Comparison of ENCODE assay signal across 14 mouse cellular contexts in genomic region chr2:94316526-94316925, GRCm38 (mm10).
DNase-seq lines count a peak whose midpoint lies in the region; ATAC-seq and TF ChIP-seq lines count a peak whose summit lies in the region.
"Had no signal": no experiment of that assay in that cellular context is flagged by ENCODE, and none has a peak within 500 bp of the region (broad histone marks: within the 10 kb centered on the region; RNA-seq: fewer than 3 reads in every experiment).

No protein-coding gene starts in this region.

- H3K27me3 ChIP-seq in heart, postnatal 0 days (ENCODE audit: control insufficient read depth, insufficient read depth, low read length), result no peaks in the 10 kb centered on the region
- H3K27me3 ChIP-seq in lung, postnatal 0 days (replicated peaks; ENCODE audit: insufficient read depth, low read length), result no peaks in the 10 kb centered on the region
- H3K27me3 ChIP-seq: liver, embryonic 13.5 days; midbrain, embryonic 15.5 days had no signal

- DNase-seq in heart, postnatal 0 days (ENCODE audit: low spot score), result no peak
- no peak for DNase-seq in heart, adult 18-20 months
- DNase-seq in lung, postnatal 0 days (ENCODE audit: low spot score), result no peak
- DNase-seq in lung, postnatal 10 days, result no peak
- DNase-seq in ES-CJ7 (ENCODE audit: low read depth, low spot score), result peak; percentile 36
- DNase-seq in retina, embryonic 14.5 days (ENCODE audit: low spot score), result peak; percentile 48
- DNase-seq in adrenal gland, postnatal 36 days, result no peak
- DNase-seq: adrenal gland, adult 8-10 months; cerebellum, adult 8-10 months; liver, embryonic 13.5 days; thymus, postnatal 25 days had no signal

- no peaks in the 10 kb centered on the region for H3K9me3 ChIP-seq in heart, postnatal 0 days (replicated peaks; ENCODE audit: control insufficient read depth, low read length)
- no peaks in the 10 kb centered on the region for H3K9me3 ChIP-seq in lung, postnatal 0 days (ENCODE audit: low read length)
- H3K9me3 ChIP-seq: heart, embryonic 10.5 days; hindbrain, embryonic 10.5 days; liver, embryonic 13.5 days; midbrain, embryonic 15.5 days had no signal

- no peak overlapping the region for H3K27ac ChIP-seq in heart, postnatal 0 days (ENCODE audit: low read depth)
- H3K27ac ChIP-seq in lung, postnatal 0 days (ENCODE audit: low read length), result no peak overlapping the region
- H3K27ac ChIP-seq: heart, embryonic 10.5 days; hindbrain, embryonic 10.5 days; liver, embryonic 13.5 days; midbrain, embryonic 15.5 days had no signal

- peak; percentile 42 for TF ChIP-seq CTCF in heart, postnatal 0 days (IDR thresholded peaks at IDR 0.05; ENCODE audit: low read depth)
- TF ChIP-seq CTCF in lung, postnatal 0 days (IDR thresholded peaks at IDR 0.05), result peak; percentile 43

- no peak for ATAC-seq in heart, postnatal 0 days (ENCODE audit: insufficient read depth, low read depth)
- ATAC-seq in lung, postnatal 0 days, result no peak
- ATAC-seq: midbrain, embryonic 15.5 days had no signal

- H3K4me3 ChIP-seq in heart, postnatal 0 days (ENCODE audit: low read depth, low read length), result no peak overlapping the region
- no peak overlapping the region for H3K4me3 ChIP-seq in lung, postnatal 0 days (ENCODE audit: low read depth, low read length)
- H3K4me3 ChIP-seq: heart, embryonic 10.5 days; hindbrain, embryonic 10.5 days; liver, embryonic 13.5 days; midbrain, embryonic 15.5 days had no signal

- no peak overlapping the region for H3K4me2 ChIP-seq in heart, postnatal 0 days (ENCODE audit: low read depth, low read length)
- H3K4me2 ChIP-seq in lung, postnatal 0 days (replicated peaks; ENCODE audit: low read depth, low read length), result no peak overlapping the region
- H3K4me2 ChIP-seq: liver, embryonic 13.5 days; midbrain, embryonic 15.5 days had no signal

- no peak for TF ChIP-seq EP300 in heart, postnatal 0 days (IDR thresholded peaks at IDR 0.05; ENCODE audit: low read depth)
- TF ChIP-seq EP300 in lung, postnatal 0 days (IDR thresholded peaks at IDR 0.05), result no peak

- WGBS in heart, postnatal 0 days, result 72% methylated on average over 5 of the region's 5 CpGs
- 60% methylated on average over 5 of the region's 5 CpGs for WGBS in lung, postnatal 0 days

- no peak overlapping the region for H3K9ac ChIP-seq in heart, postnatal 0 days (replicated peaks; ENCODE audit: low read depth, low read length)
- H3K9ac ChIP-seq in lung, postnatal 0 days (replicated peaks; ENCODE audit: low read depth), result no peak overlapping the region
- H3K9ac ChIP-seq: liver, embryonic 13.5 days; midbrain, embryonic 15.5 days had no signal

- peaks cover 71% of the 10 kb centered on the region for H3K36me3 ChIP-seq in heart, postnatal 0 days (replicated peaks; ENCODE audit: control insufficient read depth, insufficient read depth, low read length)
- H3K36me3 ChIP-seq in lung, postnatal 0 days (ENCODE audit: insufficient read depth, low read length), result peaks cover 22% of the 10 kb centered on the region; the same call in 1 of the 2 replicates

- no peaks in the 10 kb centered on the region for H3K4me1 ChIP-seq in heart, postnatal 0 days (ENCODE audit: control insufficient read depth, insufficient read depth)
- no peaks in the 10 kb centered on the region for H3K4me1 ChIP-seq in lung, postnatal 0 days (ENCODE audit: insufficient read depth, low read depth, low read length)
- H3K4me1 ChIP-seq: heart, embryonic 10.5 days; hindbrain, embryonic 10.5 days; liver, embryonic 13.5 days; midbrain, embryonic 15.5 days had no signal

Comparison
In these comparisons a context has a peak if more than half of its experiments do, and no peak if none do; other contexts are left out.
1. DNase-seq: peak in ES-CJ7 (single experiment) and retina, embryonic 14.5 days (single experiment); none in heart, postnatal 0 days (single experiment), heart, adult 18-20 months (0 of 2), lung, postnatal 0 days (single experiment), lung, postnatal 10 days (single experiment) and adrenal gland, postnatal 36 days (0 of 2).